Mouse (Mus musculus) heart, postnatal 25 days (tissue): ENCODE measurements around the gene Creld2. TPM values are rescaled to one million over a fixed set of nuclear protein-coding genes. Genes with fewer than 3 reads are reported as not detected.
A peak's percentile ranks its signal among the peaks of the same experiment; 100 is the strongest.

Experiments used
- DNase-seq: peaks from one replicate; pipeline ENCODE4 v3.0.0; 2022; ENCODE audit warnings: low spot score
- intact Hi-C: fragments of 180-260 bp; cut with DNase I; formaldehyde crosslinking; loops from one replicate; pipeline ENCODE4 v1.15.1; 2025
- total RNA-seq, 2 experiments: library from RNA; stranded (reverse); gene quantifications; 2 replicates each; pipeline ENCODE4 v1.2.3; 2021

Gene Creld2
- total RNA-seq, 2 experiments from 2014 or later = 24.7 to 27.3 TPM

DNA sequence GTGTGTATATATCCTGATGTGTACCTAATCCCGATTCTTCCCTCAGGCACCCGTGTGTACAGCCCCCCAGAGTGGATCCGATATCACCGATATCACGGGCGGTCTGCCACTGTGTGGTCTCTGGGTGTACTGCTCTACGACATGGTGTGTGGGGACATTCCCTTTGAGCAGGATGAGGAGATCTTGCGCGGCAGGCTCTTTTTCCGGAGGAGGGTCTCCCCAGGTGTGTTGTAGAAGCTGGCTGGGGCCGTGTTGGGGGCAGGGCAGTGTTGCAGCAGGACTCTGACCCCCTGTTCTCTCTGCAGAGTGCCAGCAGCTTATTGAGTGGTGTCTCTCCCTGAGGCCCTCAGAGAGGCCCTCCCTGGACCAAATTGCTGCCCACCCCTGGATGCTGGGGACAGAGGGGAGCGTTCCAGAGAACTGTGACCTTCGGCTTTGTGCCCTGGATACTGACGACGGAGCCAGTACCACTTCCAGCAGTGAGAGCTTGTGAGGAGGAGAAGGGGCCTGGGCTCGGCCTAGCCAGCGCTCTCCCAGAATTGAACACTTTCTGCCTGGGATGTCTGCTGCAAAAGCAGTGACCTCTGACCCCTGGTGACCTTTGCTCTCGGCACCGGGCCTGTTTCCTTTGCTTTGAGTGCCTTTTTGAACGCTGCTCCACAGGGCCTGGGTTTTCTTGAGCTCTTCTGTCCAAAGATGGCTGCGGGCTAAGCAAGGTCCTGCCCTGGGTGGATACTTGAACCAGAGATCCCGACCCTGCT lies 45.0 kb downstream of the Creld2 start:
- intact Hi-C loops = no loop called here
- no peak for DNase-seq

DNA sequence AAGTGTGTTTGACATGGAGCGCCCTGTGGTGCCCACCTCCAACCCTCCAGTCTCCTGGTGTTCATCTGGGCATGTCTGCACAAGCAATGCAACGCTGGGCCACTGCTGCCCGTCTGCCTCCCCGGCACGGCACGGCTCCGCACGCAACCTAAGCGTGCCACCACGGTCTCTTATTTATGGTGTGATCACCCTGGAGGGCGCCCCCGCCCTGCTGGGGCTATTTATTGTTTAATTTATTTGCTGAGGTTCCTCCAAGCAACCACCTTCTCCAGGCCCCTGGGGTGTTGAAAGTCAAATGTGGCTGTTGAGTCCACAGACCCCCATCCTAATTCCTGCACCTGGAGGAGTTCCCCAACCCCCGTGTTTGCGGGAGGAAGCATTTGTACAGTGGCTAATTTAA lies 45.6 kb downstream of the Creld2 start:
- no peak for DNase-seq
- intact Hi-C loops = no loop called here

DNA sequence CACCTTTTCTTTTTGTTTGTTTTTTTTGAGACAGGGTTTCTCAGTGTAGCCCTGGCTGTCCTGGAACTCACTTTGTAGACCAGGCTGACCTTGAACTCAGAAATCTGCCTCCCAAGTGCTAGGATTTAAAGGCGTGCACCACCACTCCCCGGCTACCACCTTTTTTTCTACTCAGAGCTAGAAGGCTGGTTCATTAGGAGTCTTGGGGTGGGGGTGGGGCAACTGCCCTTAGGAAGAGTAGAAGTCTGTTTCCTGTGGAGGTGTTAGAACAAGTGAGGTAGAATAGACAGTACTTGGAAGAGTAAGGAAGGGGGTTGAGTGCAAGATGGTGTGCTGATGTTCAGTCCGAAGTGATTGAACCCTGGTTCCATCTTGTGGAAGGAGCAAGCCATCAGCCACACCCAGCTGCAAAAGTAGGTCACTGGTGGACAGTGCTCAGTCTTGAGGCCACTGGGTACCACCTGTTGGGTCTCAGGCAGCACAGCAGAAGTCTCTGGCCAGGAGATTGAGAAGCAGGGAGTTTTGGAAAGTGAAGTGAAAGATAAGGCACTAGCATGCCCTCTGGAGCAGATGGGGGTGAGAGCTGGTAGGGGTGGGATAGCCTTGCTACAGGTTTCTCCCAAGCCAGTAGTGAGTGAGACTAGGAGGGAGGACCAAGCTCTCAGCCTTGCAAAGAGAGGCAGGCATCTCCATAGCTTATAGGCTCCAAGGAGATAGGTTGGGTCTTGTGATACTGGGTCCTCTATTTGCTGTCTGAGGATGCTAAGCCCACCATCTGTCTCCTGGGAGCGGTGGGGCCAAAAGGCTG lies 46.6 kb downstream of the Creld2 start:
- intact Hi-C loops = no loop called here
- DNase-seq = no peak

DNA sequence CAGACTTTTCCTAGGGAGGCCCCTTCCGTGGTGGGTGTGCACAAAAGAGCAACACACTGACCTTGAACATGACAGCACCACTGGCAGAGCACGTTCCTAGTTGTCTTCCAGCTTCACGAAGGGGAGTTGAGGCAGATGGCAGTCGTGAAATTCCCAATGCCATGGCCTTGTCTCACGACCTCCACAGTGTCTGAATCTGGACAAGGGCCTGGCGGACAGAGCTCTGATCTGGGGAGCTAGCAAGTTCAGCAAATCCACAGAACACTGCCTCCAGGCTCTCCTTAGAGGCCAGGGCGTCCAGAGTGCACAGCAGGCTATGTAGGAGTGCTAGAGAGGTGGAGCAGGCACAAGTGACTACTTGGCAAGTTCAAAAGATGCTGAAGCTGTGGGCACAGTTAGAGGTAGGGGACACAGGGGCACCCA lies 47.5 kb downstream of the Creld2 start:
- DNase-seq = no peak
- intact Hi-C loops = no loop called here

DNA sequence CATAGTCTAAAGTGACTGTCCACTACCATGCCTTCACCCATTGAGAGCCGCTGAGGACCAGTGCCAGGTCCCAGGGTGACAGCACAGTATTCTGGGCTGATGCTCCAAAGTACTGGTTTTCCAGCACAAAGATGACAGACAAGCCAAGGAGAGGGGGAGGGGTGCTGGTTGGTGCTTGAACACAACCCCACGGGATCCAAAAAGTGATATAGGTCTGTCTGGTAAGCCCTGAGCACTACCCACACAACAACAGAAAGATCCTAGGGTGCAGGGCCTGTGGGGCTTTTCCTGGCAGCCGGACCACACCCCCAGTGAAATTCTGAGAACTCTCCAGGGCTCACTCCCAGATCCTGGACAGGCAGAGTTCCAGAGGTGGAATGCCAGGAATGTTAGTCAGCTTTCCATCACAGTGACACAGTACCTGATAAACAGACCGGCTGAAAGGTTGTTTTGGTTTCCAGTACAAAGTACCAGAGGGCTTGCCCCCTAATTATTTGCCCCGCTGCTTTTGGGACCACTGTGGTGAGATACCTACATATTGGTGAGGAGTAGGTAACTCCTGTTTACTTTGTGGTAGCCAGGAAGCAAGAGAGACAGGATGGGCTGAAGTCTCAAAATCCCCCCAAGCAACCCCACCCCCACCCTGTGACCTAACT lies 48.0 kb downstream of the Creld2 start:
- intact Hi-C loops = no loop called here
- peak; percentile 77 for DNase-seq

DNA sequence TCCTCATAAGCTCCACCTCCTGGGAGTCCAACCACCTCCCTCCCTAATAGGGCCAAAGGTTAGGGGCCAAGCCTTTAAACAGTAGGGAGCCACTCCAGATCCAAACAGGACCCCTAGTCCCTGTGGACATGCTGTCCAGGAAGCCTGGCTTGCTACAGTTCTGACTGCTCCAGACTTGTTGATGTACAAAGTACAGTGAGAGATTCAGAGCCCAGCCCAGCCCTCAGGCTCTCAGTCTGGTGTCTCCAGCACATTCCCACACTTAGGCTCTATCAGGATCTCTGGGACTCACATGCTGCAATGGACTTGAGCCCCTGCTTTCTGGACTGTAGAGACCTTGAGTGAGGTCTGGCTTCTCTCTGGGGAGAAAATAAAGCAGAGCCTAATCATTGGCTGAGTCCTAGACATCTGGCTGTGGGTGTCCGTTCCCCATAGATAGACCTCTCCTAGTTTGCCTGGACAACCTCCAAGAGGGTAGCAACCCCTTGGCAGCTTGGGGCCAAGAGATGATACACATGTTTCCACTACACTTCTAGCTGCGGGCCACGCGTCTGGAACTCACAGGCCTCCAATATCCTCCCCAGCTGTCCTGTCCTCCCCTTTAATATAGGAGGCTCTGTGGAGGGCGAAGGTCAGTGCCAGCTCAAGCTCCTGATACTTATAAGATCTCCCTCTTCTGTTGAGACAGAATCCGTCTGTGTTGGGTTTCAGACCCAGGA lies 48.7 kb downstream of the Creld2 start:
- DNase-seq = peak; percentile 70
- intact Hi-C loops = no loop called here

DNA sequence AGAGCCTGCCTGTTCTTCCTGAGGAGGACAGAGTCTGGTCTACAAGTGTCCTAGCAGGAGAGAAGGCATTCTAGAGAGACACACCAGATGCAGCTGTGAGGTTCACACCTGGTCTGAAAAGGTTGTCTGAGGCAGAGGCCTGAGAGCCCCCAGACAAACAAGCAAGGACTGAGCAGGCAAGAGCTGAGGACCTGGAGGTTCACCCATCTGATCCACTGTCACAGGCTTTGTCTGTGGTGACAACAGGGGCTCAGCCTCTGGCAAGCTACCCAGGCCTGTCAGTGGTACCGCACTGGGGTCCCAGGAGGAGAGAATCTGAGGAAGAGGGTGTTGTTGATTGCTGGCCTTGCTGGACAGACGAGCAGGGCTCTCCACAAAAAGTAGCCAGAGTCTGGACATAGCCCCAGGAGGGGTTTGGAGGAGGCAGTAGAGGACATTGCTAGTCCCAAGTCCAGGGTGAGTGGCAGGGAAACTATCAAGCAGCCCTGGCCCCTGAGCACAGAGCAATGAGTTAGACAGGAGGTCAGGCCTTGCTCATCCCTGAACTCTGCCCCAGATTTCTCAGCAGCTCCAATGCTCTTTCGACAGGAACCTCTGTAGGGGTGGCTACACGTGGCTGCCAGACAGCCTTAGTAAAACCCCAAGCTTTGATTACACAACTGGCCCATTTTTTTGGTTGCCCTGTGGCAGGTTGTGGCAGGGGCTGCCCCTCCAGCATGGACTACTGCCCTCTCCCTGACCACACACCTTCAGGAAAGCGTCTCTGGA lies 51.2 kb downstream of the Creld2 start:
- intact Hi-C loops = no loop called here
- DNase-seq = no peak

DNA sequence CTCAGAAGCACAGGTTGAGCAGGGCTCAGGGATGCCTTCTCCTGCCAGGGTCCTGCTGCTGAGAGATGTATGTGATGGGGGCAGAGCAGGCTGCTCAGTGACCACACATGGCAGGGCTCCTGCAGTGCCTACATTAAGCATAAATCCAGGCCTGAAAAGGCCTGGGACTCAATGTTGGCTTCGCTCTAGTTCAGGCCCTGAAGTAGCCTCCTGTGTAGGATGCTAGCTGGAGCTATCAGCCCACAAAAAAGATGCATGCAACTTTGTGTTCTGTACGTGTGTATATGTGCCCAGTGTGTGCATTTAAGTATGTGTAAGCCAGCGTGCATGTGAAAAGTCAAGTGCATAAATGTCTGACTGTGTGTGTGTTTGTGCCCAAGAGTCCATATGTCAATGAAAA lies 54.6 kb downstream of the Creld2 start:
- intact Hi-C loops = no loop called here
- DNase-seq = no peak

DNA sequence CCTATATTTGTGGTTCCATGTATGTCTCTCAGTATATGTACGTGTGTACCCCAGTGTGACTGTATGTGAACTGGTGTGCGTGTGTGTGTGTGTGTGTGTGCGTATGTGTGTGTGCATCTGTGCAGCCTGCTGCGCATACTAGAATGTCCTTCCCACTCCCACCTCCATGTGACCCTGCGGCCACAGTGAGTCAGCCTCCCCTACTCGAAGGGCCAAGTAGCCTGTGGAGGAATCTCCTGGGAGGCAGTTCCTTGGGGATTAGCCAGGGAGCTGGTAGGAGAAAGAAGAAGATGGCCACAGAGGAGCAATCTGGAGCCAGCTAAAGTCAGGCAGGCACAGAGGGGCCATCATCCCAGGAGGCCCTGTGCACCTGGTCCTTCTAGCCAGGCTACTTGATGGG lies 55.0 kb downstream of the Creld2 start:
- intact Hi-C loops = no loop called here
- no peak for DNase-seq

DNA sequence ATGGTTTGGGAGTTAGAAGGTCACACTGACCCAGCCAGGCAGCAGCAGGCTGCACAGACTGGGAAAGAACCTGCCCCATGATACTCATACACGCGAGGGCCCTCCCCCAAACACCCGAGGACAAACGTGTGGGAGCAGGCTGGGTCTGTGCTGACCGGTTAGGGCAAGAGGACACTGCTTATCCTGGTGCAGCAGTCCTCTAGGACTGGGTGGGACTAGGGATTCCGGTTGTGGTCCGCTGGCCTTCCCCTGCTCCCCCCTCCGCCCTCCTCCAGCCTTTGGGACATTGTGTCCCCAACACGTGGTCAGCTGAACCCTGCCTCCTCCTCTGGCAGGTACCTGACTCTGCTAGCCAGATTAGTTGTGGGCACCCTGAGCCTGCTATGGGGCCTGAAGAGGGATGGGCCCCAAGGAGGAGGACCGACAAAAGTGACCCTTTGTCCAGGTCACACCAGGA lies 56.2 kb downstream of the Creld2 start:
- peak; percentile 67 for DNase-seq
- intact Hi-C loops = loop anchor here (1.0 kb wide), 1 partner anchor 47 kb away; no protein-coding TSS in a partner anchor

Other genes starting within 250 kb of the Creld2 start
- gene Zdhhc25, start 219.3 kb upstream of the Creld2 start, total RNA-seq = not detected
- gene Brd1, start 85.4 kb upstream of the Creld2 start, total RNA-seq = 10 to 100 TPM; 29.3 to 31.9 TPM
- gene Zbed4, start 68.0 kb upstream of the Creld2 start, total RNA-seq = 1 to 10 TPM; 8.1 to 8.8 TPM
- gene Alg12, start 328 bp upstream of the Creld2 start, total RNA-seq = 10 to 100 TPM; 10.7 TPM
- gene Pim3, start 42.5 kb downstream of the Creld2 start, total RNA-seq = 10 to 100 TPM; 86.8 to 98.2 TPM
- gene Ttll8, start 134.8 kb downstream of the Creld2 start, total RNA-seq = not detected
- not detected for gene Mlc1, start 159.4 kb downstream of the Creld2 start, total RNA-seq
- 10 to 100 TPM; 76.7 to 85.6 TPM for gene Mov10l1, start 163.3 kb downstream of the Creld2 start, total RNA-seq
- gene Panx2, start 240.1 kb downstream of the Creld2 start, total RNA-seq = 1 to 10 TPM; 1.4 to 1.6 TPM